Mouse (Mus musculus): ENCODE measurements around the gene Eomes.

The Eomes gene

GRCm38 (mm10) chr9:118520011-118520410, 42.0 kb downstream of the Eomes start:
- DNase-seq (ENCODE audit: low spot score): no peak

- no peak for DNase-seq (ENCODE audit: low spot score)
Measured at GRCm38 (mm10) chr9:118520858-118521257, 42.8 kb downstream of the Eomes start.

- no peak for DNase-seq (ENCODE audit: low spot score)
Measured at GRCm38 (mm10) chr9:118521659-118522058, 43.6 kb downstream of the Eomes start.

GRCm38 (mm10) chr9:118523738-118524137, 45.7 kb downstream of the Eomes start:
- no peak for DNase-seq (ENCODE audit: low spot score)

GRCm38 (mm10) chr9:118527056-118527455, 49.0 kb downstream of the Eomes start:
- DNase-seq (ENCODE audit: low spot score): no peak

GRCm38 (mm10) chr9:118529783-118530182, 51.8 kb downstream of the Eomes start:
- no peak for DNase-seq (ENCODE audit: low spot score)

- DNase-seq (ENCODE audit: low spot score): no peak
Measured at GRCm38 (mm10) chr9:118530679-118531078, 52.7 kb downstream of the Eomes start.

GRCm38 (mm10) chr9:118532516-118533205, 54.6 kb downstream of the Eomes start:
- no peak for DNase-seq (ENCODE audit: low spot score)
